Mouse (Mus musculus) stomach, postnatal 0 days (tissue): Measurements from ENCODE around the gene Adcy3.

Experiments
- CTCF ChIP-seq: IDR thresholded peaks from 2 replicates; pipeline ENCODE4 v1.5.1; 2016; ENCODE audit warnings: antibody characterized with exemption, low read depth, mild to moderate bottlenecking, moderate library complexity
- EP300 ChIP-seq: optimal IDR thresholded peaks from 2 replicates; pipeline ENCODE3; 2016; ENCODE audit warnings: antibody characterized with exemption

GRCm38 (mm10) chr12:4178839-4179238, 45.9 kb downstream of the Adcy3 start:
- TF ChIP-seq CTCF (no peak), EP300 (no peak)
